ENCODE assay signal across 24 mouse cellular contexts in genomic region chr5:117178486-117178885, GRCm38 (mm10).
"Had no signal": no experiment of that assay in that cellular context is flagged by ENCODE, and none has a peak within 500 bp of the region (broad histone marks: within the 10 kb centered on the region; RNA-seq: fewer than 3 reads in every experiment).

No protein-coding gene starts in this region.

- H3K36me3 ChIP-seq: heart, embryonic 13.5 days; heart, embryonic 15.5 days; hindbrain, embryonic 10.5 days; hindbrain, embryonic 12.5 days; intestine, embryonic 15.5 days; limb, embryonic 13.5 days; limb, embryonic 15.5 days had no signal

- H3K27me3 ChIP-seq: heart, embryonic 13.5 days; heart, embryonic 15.5 days; hindbrain, embryonic 12.5 days; intestine, embryonic 15.5 days; limb, embryonic 13.5 days; limb, embryonic 15.5 days had no signal

- H3K27ac ChIP-seq: heart, adult 2 months; heart, embryonic 13.5 days; heart, embryonic 15.5 days; hindbrain, embryonic 10.5 days; hindbrain, embryonic 12.5 days; hindbrain, embryonic 14.5 days; intestine, embryonic 15.5 days; limb, embryonic 13.5 days; limb, embryonic 15.5 days had no signal

- H3K9ac ChIP-seq: heart, embryonic 13.5 days; heart, embryonic 15.5 days; hindbrain, embryonic 12.5 days; hindbrain, embryonic 14.5 days; intestine, embryonic 15.5 days; limb, embryonic 13.5 days; limb, embryonic 15.5 days had no signal

- DNase-seq: gastrocnemius, postnatal 14 days; gastrocnemius, postnatal 36 days; heart, adult 11 months; heart, adult 2 months; heart, postnatal 4 days; kidney, adult 18-20 months; kidney, adult 8-10 months; kidney, postnatal 10 days; kidney, postnatal 36 days; layer of hippocampus, adult 9-11 months; layer of hippocampus, postnatal 36 days; left cerebral cortex, postnatal 4 days had no signal

- H3K4me2 ChIP-seq: heart, embryonic 11.5 days; heart, embryonic 13.5 days; heart, embryonic 15.5 days; hindbrain, embryonic 12.5 days; hindbrain, embryonic 14.5 days; intestine, embryonic 15.5 days; limb, embryonic 13.5 days; limb, embryonic 15.5 days had no signal

- ATAC-seq: hindbrain, embryonic 16.5 days; inflammation-experienced regulatory T-cells, adult 6 months; intestine, embryonic 15.5 days; intestine, postnatal 0 days had no signal

- H3K4me3 ChIP-seq: heart, adult 2 months; heart, embryonic 13.5 days; heart, embryonic 15.5 days; hindbrain, embryonic 10.5 days; hindbrain, embryonic 12.5 days; intestine, embryonic 15.5 days; limb, embryonic 13.5 days; limb, embryonic 15.5 days had no signal

- H3K4me1 ChIP-seq: heart, embryonic 13.5 days; intestine, embryonic 15.5 days; limb, embryonic 13.5 days; limb, embryonic 15.5 days had no signal

- H3K9me3 ChIP-seq: heart, embryonic 13.5 days; heart, embryonic 15.5 days; hindbrain, embryonic 10.5 days; hindbrain, embryonic 12.5 days; intestine, embryonic 15.5 days; limb, embryonic 13.5 days; limb, embryonic 15.5 days had no signal
